Mouse (Mus musculus) lung, embryonic 15.5 days (tissue): ENCODE results near the gene Poldip2. TPM values are rescaled to one million over a fixed set of nuclear protein-coding genes. Genes with fewer than 3 reads are reported as not detected.

Experiments
- ATAC-seq: fragments of 200-750 bp; cut with Nextera tagmentation; 2 replicates; pipeline ENCODE4 v1.8.0; 2017; ENCODE audit warnings: moderate number of reproducible peaks, borderline replicate concordance; ENCODE audit not compliant: low FRiP score, low TSS enrichment; ENCODE audit errors: extremely low read depth
- H3K27ac ChIP-seq: fragments of 300-500 bp; sonication (generic); 2 replicates; pipeline ENCODE4 v1.5.1; 2015; ENCODE audit warnings: moderate library complexity, mild to moderate bottlenecking, inconsistent platforms
- H3K27me3 ChIP-seq: fragments of 300-500 bp; sonication (generic); 2 replicates; pipeline ENCODE4 v1.6.1; 2015; ENCODE audit warnings: inconsistent platforms
- H3K36me3 ChIP-seq: fragments of 300-500 bp; sonication (generic); 2 replicates; pipeline ENCODE4 v1.6.1; 2015; ENCODE audit warnings: inconsistent platforms
- H3K4me1 ChIP-seq: fragments of 300-500 bp; sonication (generic); 2 replicates; pipeline ENCODE4 v1.6.1; 2015; ENCODE audit warnings: inconsistent platforms
- H3K4me2 ChIP-seq: fragments of 300-500 bp; sonication (generic); 2 replicates; pipeline ENCODE4 v1.6.1; 2015; ENCODE audit warnings: inconsistent platforms, mild to moderate bottlenecking, moderate library complexity
- H3K4me3 ChIP-seq: fragments of 300-500 bp; sonication (generic); 2 replicates; pipeline ENCODE4 v1.5.1; 2015; ENCODE audit warnings: mild to moderate bottlenecking, inconsistent platforms
- H3K9ac ChIP-seq: fragments of 300-500 bp; sonication (generic); 2 replicates; pipeline ENCODE4 v1.6.1; 2015; ENCODE audit warnings: inconsistent platforms
- H3K9me3 ChIP-seq: fragments of 300-500 bp; sonication (generic); 2 replicates; pipeline ENCODE4 v1.6.1; 2016; ENCODE audit warnings: inconsistent platforms
- WGBS: fragments of 180-500 bp; shearing (Covaris S2); methylation state at CpG from one replicate; pipeline ENCODE4 v1.1.7; 2015; 5-methylcytosine and 5-hydroxymethylcytosine counted together
- polyA plus RNA-seq: library from polyadenylated mRNA; unstranded; fragments of >200 nt; fragmentation: Nextera tagmentation; extraction: Ambion mirVana; gene quantifications from 2 replicates; pipeline ENCODE4 v1.2.1, GENCODE M21; 2015

Poldip2 gene
- polyA plus RNA-seq, 1 experiment from 2014 or later = 158 TPM

DNA sequence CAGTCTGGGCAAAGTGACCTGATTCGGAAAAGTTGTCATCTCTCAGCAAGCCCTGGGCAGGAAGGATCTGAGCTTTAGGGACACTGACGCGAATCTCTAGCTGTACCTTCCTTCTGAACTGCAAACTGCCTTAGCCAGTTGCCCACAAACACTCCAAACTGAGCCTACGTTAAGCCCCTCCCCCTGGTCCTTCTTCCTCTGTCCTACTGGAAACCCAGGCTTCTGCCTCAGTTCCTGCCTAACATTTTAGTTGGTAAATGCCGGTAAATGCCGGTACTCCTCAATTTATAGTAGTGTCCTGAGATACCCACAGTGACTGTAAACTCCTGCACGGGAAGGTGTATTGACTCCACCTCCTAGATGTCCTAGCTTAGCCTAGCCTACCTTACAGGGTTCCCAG lies 28.4 kb upstream of the Poldip2 start:
- ATAC-seq = no peak
- H3K9ac ChIP-seq = no peak overlapping the region
- no peak overlapping the region for H3K4me3 ChIP-seq
- no peaks in the 10 kb centered on the region for H3K9me3 ChIP-seq
- no peak overlapping the region for H3K4me2 ChIP-seq
- H3K36me3 ChIP-seq = no peaks in the 10 kb centered on the region
- peaks cover 49% of the 10 kb centered on the region for H3K27me3 ChIP-seq
- H3K4me1 ChIP-seq = no peaks in the 10 kb centered on the region
- WGBS = 54% methylated on average over 7 of the region's 7 CpGs
- H3K27ac ChIP-seq = no peak overlapping the region

DNA sequence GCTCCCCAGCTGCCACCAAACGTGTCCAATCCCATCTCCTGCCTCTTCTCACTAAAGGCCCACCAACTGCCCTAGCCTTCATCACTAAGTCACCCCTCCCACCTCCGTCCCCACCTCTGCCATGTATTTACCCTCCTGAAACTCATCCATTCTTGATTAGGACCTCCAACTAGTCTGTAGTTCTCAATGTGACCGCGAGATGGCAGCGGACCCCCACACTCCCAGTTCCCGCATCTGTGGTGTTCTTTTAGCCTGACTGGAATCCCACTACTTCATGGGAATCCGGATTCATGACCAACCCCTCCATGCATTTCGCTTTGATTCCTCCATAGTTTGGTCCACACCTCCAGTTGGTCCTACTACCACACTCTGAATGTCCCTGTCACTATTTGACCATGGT lies 23.8 kb upstream of the Poldip2 start:
- H3K27ac ChIP-seq = no peak overlapping the region
- peaks cover 7% of the 10 kb centered on the region; the same call in 1 of the 2 replicates for H3K4me1 ChIP-seq
- H3K4me2 ChIP-seq = no peak overlapping the region
- no peaks in the 10 kb centered on the region for H3K9me3 ChIP-seq
- no peak overlapping the region for H3K9ac ChIP-seq
- no peaks in the 10 kb centered on the region for H3K36me3 ChIP-seq
- no peak for ATAC-seq
- peaks cover 73% of the 10 kb centered on the region for H3K27me3 ChIP-seq
- WGBS = 0% methylated on average over 8 of the region's 8 CpGs
- no peak overlapping the region for H3K4me3 ChIP-seq

DNA sequence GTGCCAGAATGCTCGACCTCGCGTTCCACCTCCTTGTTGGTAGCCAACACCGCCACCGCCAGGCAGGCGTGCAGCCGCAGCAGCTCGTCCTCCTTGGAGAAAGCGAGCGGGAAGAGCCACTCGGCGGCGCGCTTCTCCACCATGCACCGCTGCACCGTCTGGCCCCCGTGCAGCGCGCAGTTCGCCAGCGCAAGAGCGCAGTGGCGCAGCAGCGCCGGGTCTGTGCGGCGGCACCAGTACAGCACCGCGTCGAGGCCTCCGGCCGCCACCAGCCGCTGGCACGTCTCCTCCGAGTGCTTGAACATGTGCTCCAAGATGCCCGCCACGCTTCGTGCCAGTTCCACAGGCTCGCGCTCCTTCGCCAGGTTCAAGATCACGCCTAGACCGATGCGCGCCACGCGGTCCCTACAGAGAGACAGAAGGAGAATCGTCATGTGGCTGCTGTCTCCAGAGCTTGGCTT lies 21.2 kb upstream of the Poldip2 start:
- H3K27me3 ChIP-seq = peaks cover 73% of the 10 kb centered on the region
- H3K9me3 ChIP-seq = no peaks in the 10 kb centered on the region
- no peaks in the 10 kb centered on the region for H3K36me3 ChIP-seq
- peaks cover 7% of the 10 kb centered on the region; the same call in 1 of the 2 replicates for H3K4me1 ChIP-seq
- H3K4me3 ChIP-seq = peak overlapping the region; percentile 13; the same call in 1 of the 2 replicates
- 8% methylated on average over 48 of the region's 48 CpGs for WGBS
- H3K27ac ChIP-seq = no peak overlapping the region
- no peak overlapping the region for H3K9ac ChIP-seq
- peak overlapping the region; percentile 49 for H3K4me2 ChIP-seq
- no peak for ATAC-seq

DNA sequence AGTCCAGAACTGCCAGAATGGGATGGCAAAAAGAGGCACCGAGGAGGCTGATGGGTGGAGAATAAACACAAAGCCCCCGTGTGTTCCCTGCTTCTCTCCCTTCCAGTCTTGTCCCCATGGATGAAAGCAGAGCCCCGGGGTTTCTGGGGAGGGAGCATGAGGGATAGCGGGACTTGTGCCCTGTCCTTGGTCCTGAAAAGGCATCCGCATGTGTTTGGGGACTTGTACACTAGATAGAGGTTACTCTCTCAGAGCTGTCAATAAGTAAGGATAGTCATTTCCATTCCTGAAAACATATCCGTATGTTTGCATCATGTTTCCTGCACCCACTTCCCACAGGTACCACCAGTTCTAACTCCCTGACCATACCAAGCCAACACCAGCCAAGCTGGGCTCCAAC lies 16.1 kb upstream of the Poldip2 start:
- H3K36me3 ChIP-seq = no peaks in the 10 kb centered on the region
- peaks cover 67% of the 10 kb centered on the region for H3K27me3 ChIP-seq
- WGBS = 7% methylated on average over 6 of the region's 6 CpGs
- no peak overlapping the region for H3K4me2 ChIP-seq
- H3K4me3 ChIP-seq = no peak overlapping the region
- H3K4me1 ChIP-seq = peaks cover 17% of the 10 kb centered on the region
- no peak for ATAC-seq
- H3K9ac ChIP-seq = no peak overlapping the region
- no peak overlapping the region for H3K27ac ChIP-seq
- no peaks in the 10 kb centered on the region for H3K9me3 ChIP-seq

DNA sequence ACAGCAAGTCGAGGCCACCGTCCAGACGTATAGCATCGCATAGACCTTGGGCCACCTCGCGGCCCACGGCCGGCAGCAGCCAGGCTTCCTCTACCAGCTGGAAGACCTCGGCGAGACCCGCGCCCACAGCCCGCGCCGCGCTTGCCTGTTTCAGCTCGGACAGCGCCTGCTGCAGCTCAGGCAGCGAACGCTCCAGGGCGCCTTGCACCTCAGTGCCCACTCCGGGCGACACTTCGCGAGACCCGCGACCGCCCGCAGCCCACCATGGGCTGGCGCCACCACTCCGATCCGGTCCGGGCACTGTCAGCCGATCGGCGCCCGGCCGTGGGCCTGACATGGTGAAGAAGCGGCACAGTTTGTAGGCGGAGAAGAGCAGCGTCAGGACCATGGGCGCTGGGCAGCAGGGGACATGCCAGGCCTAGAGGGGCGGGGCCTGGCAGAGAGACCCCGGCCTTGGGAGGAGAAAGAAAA lies 14.9 kb upstream of the Poldip2 start:
- no peak overlapping the region for H3K27ac ChIP-seq
- H3K4me1 ChIP-seq = peaks cover 15% of the 10 kb centered on the region
- peak; percentile 35; the same call in 1 of the 2 replicates for ATAC-seq
- H3K9ac ChIP-seq = peak overlapping the region; percentile 25; the same call in 1 of the 2 replicates
- H3K4me2 ChIP-seq = peak overlapping the region; percentile 96
- H3K27me3 ChIP-seq = peaks cover 68% of the 10 kb centered on the region
- H3K4me3 ChIP-seq = peak overlapping the region; percentile 48
- under 1% methylated on average over 44 of the region's 44 CpGs for WGBS
- no peaks in the 10 kb centered on the region for H3K9me3 ChIP-seq
- no peaks in the 10 kb centered on the region for H3K36me3 ChIP-seq

DNA sequence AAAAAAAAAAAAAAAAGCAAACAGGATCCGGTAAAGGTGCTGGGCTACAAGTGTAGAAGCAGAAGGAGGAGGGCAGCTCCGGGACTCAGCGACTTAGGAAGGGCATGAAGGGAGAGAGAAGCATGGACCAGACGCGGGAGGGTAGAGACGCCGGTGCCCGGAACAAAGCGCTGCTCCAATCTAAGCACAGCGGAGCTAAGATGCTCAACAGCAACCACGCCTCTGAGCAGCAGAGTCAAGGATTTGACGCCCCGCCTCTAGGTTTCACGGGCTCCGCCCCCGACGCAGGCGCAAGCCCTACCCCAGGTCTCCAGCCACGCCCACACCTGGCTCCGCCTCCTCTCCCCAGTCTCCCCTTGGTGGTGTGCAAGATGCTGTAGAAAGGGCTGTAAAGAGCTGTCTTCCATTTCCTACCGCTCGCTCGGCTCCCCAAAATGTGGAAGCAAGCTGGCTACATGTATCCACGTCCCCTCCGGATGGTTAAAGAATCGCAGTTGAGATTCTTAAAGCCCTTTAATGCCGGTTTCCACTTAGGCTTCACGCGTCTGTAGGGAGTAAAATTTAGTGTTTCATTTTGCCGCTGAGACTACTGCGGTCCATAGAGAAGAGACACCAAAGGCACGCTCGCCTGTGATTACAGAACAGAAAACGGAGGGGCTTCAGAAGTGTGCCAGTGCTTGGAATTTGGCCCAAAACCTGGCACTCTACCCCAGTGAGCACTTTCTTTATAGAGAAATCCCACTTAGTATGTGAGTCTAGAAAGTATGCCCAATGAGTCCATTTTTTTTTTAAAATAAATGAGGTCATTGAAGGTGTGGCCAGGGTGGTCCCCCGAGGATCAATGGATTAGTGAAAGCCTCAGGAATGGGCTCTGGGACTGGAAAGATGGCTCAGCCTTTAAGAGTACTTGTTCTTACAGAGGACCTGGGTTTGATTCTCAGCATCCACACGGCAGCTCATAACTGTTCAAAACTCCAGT lies 14.2 kb upstream of the Poldip2 start, which contains the start of gene Sarm1:
Sarm1 (minus strand) TSS at position 211 of the 979 bp plus-strand sequence.
- Histone ChIP-seq H3K27me3 (peaks cover 72% of the 10 kb centered on the region), H3K9ac (peak within 1 kb of the TSS; percentile 25; the same call in 1 of the 2 replicates), H3K36me3 (no peaks in the 10 kb centered on the region), H3K4me1 (peaks cover 15% of the 10 kb centered on the region), H3K4me2 (peak within 1 kb of the TSS; percentile 96), H3K9me3 (no peaks in the 10 kb centered on the region), H3K27ac (no peak within 1 kb of the TSS), H3K4me3 (peak within 1 kb of the TSS; percentile 48)
- ATAC-seq = peak; percentile 96
- WGBS = 3% methylated on average over 36 of the region's 36 CpGs

DNA sequence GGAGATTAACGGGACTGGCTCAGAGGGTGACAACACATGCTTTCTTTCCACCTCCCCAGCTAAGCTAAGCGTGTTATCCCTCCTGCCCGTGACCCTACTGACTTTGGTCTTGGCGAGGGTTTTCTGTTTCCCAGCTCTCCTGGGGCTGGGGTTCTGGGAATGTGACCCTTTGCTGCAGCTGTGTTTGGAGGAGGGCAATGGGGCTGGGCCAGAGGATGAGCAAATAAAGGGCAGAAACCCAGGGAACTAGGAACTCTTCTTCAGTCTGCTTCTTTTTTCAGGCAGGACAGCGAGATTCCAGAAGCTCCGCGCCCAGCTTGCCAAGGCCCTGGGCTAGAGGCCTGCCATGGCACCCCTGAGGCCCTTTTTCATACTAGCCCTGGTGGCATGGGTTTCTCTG lies 13.0 kb upstream of the Poldip2 start, which contains the start of gene Vtn:
Vtn (plus strand) TSS at position 88 of the 400 bp plus-strand sequence.
- WGBS = 33% methylated on average over 7 of the region's 7 CpGs
- Histone ChIP-seq H3K4me1 (peaks cover 15% of the 10 kb centered on the region), H3K9me3 (no peaks in the 10 kb centered on the region), H3K4me2 (peak within 1 kb of the TSS; percentile 96), H3K27ac (no peak within 1 kb of the TSS), H3K27me3 (peaks cover 71% of the 10 kb centered on the region), H3K4me3 (peak within 1 kb of the TSS; percentile 48), H3K9ac (no peak within 1 kb of the TSS), H3K36me3 (no peaks in the 10 kb centered on the region)
- ATAC-seq = no peak

DNA sequence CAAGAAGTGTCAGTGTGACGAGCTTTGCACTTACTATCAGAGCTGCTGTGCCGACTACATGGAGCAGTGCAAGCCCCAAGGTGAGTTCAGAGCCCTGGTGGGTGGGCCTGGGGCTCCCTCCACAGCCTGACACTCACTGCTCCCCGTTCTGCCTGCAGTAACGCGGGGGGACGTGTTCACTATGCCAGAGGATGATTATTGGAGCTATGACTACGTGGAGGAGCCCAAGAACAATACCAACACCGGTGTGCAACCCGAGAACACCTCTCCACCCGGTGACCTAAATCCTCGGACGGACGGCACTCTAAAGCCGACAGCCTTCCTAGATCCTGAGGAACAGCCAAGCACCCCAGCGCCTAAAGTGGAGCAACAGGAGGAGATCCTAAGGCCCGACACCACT lies 12.4 kb upstream of the Poldip2 start:
- Histone ChIP-seq H3K36me3 (no peaks in the 10 kb centered on the region), H3K27me3 (peaks cover 69% of the 10 kb centered on the region), H3K9me3 (no peaks in the 10 kb centered on the region), H3K9ac (no peak overlapping the region), H3K4me2 (no peak overlapping the region), H3K4me1 (peaks cover 15% of the 10 kb centered on the region), H3K27ac (no peak overlapping the region), H3K4me3 (no peak overlapping the region)
- 41% methylated on average over 16 of the region's 16 CpGs for WGBS
- ATAC-seq = no peak

DNA sequence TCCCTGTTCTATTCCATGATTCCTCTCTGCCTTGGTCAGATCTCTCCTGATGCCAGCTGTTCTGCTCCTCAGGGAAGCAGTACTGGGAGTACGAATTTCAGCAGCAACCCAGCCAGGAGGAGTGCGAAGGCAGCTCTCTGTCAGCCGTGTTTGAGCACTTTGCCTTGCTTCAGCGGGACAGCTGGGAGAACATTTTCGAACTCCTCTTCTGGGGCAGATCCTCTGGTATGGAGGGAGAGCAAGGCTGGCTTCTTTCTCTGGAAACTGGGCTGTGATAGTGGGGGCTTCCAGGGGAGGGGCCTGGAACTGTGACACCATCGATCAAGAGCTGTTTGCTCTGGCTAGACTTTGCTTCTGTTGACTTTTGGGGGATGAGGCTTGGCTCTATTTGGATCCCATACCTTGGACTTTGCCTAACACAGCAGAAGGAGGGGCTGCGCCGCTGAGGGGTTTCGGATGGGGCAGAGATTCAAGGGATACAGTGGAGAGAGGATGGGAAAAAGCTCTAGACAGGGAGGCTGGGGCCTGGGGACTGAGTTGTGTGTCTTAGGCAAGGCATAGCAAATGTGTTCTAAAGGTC lies 11.3 kb upstream of the Poldip2 start:
- Histone ChIP-seq H3K9ac (no peak overlapping the region), H3K36me3 (no peaks in the 10 kb centered on the region), H3K4me2 (no peak overlapping the region), H3K27ac (no peak overlapping the region), H3K9me3 (no peaks in the 10 kb centered on the region), H3K27me3 (peaks cover 59% of the 10 kb centered on the region), H3K4me1 (peaks cover 15% of the 10 kb centered on the region), H3K4me3 (no peak overlapping the region)
- ATAC-seq = no peak
- WGBS = 58% methylated on average over 9 of the region's 9 CpGs

DNA sequence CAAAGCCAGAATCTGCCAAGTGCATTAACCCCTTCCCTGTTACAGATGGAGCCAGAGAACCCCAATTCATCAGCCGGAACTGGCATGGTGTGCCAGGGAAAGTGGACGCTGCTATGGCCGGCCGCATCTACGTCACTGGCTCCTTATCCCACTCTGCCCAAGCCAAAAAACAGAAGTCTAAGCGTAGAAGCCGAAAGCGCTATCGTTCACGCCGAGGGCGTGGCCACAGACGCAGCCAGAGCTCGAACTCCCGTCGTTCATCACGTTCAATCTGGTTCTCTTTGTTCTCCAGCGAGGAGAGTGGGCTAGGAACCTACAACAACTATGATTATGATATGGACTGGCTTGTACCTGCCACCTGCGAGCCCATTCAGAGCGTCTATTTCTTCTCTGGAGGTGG lies 10.5 kb upstream of the Poldip2 start:
- Histone ChIP-seq H3K9me3 (no peaks in the 10 kb centered on the region), H3K27ac (no peak overlapping the region), H3K27me3 (peaks cover 51% of the 10 kb centered on the region), H3K4me2 (no peak overlapping the region), H3K36me3 (peaks cover 5% of the 10 kb centered on the region), H3K4me3 (no peak overlapping the region), H3K4me1 (peaks cover 14% of the 10 kb centered on the region), H3K9ac (no peak overlapping the region)
- no peak for ATAC-seq
- 67% methylated on average over 20 of the region's 20 CpGs for WGBS

DNA sequence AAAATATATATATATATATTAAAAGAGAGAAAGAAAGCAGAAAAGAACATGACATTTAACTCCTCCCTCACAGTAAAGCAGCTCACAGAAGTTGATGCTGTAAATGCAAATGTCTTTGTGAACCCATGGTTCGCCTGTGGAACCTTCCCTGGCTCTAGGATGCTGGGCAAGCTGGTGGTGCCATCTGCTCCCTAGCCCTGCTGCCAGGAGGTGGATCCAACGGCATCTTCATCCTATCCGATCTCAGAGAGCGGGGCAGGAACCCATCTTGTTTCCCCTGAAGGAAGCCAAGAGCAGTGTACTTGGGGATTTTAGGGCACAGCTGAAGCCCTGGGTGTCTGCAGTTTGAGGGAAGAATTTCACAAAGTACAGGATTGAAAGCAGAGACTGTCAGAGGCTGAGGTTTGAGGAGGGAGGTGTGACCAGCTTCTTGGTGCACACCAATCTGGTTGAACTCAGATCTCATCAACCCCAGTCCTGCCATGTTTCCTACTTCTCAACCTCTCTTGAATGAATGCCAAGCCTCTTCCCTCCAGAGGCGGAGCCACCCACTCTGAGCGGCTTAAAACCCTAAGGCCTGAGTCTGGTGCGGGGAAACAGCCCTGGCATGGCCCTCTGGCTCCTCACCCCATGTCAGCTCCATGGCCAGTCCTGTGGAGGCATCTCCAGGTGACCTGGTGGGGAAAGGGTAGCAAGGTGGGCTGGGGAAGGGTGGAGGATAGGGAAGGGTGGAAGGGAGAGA lies 8.9 kb upstream of the Poldip2 start, which contains the start of gene Sebox:
Sebox (plus strand) TSS at position 539 of the 742 bp plus-strand sequence.
- Histone ChIP-seq H3K9me3 (no peaks in the 10 kb centered on the region), H3K4me3 (no peak within 1 kb of the TSS), H3K4me1 (0 out of 2 replicates have a peak, but pooled peaks cover under 1% of the 10 kb centered on the region), H3K27me3 (peaks cover 41% of the 10 kb centered on the region), H3K36me3 (peaks cover 18% of the 10 kb centered on the region), H3K4me2 (no peak within 1 kb of the TSS), H3K9ac (no peak within 1 kb of the TSS), H3K27ac (no peak within 1 kb of the TSS)
- no peak for ATAC-seq
- WGBS = 66% methylated on average over 7 of the region's 7 CpGs
